Mouse (Mus musculus) E14TG2a.4 (cell line): ENCODE measurements at regions not wholly inside any gene's neighbourhood (a gene's known extent, or its start where the extent isn't known, plus 50 kb on each side); places are given as distances from the start of the nearest gene placed in this dataset.

Source experiments
- CTCF ChIP-seq: conservative IDR thresholded peaks from 2 replicates; pipeline ENCODE4 v1.5.1; 2014; ENCODE audit warnings: low read length
- NANOG ChIP-seq: IDR thresholded peaks from 2 replicates; pipeline ENCODE4 v1.6.1; 2014; ENCODE audit warnings: borderline replicate concordance, low read length, mixed read lengths

GRCm38 (mm10) chr14:74180066-74180465 lies 460.6 kb upstream of the Htr2a start:
- TF ChIP-seq CTCF = no peak
- no peak for TF ChIP-seq NANOG
